Mouse (Mus musculus) embryonic facial prominence, embryonic 15.5 days (tissue): ENCODE measurements around the gene Gm11758. TPM values are rescaled to one million over a fixed set of nuclear protein-coding genes. Genes with fewer than 3 reads are reported as not detected.
"Not testable (repeated sequence)": the region's sequence is repeated elsewhere in the genome, so short reads cannot be mapped to it uniquely, and the experiment has no call there.

ENCODE experiments used
- ATAC-seq: fragments of 200-750 bp; cut with Nextera tagmentation; 2 replicates; pipeline ENCODE4 v1.8.0; 2017; ENCODE audit warnings: low read depth, moderate TSS enrichment; ENCODE audit not compliant: insufficient number of reproducible peaks, low FRiP score, low TSS enrichment
- H3K27ac ChIP-seq: fragments of 300-500 bp; sonication (generic); replicated peaks from 2 replicates; pipeline ENCODE4 v1.5.1; 2015; ENCODE audit warnings: mild to moderate bottlenecking, inconsistent platforms
- H3K27me3 ChIP-seq: fragments of 300-500 bp; sonication (generic); 2 replicates; pipeline ENCODE4 v1.6.1; 2015; ENCODE audit warnings: inconsistent platforms
- H3K36me3 ChIP-seq: fragments of 300-500 bp; sonication (generic); 2 replicates; pipeline ENCODE4 v1.6.1; 2015; ENCODE audit warnings: mild to moderate bottlenecking, inconsistent platforms
- H3K4me1 ChIP-seq: fragments of 300-500 bp; sonication (generic); 2 replicates; pipeline ENCODE4 v1.6.1; 2015; ENCODE audit warnings: inconsistent platforms
- H3K4me2 ChIP-seq: fragments of 300-500 bp; sonication (generic); replicated peaks from 2 replicates; pipeline ENCODE4 v1.6.1; 2015; ENCODE audit warnings: mild to moderate bottlenecking, inconsistent platforms
- H3K4me3 ChIP-seq: fragments of 300-500 bp; sonication (generic); replicated peaks from 2 replicates; pipeline ENCODE4 v1.5.1; 2015; ENCODE audit warnings: mild to moderate bottlenecking, inconsistent platforms
- H3K9ac ChIP-seq: fragments of 300-500 bp; sonication (generic); 2 replicates; pipeline ENCODE4 v1.6.1; 2015; ENCODE audit warnings: inconsistent platforms
- H3K9me3 ChIP-seq: fragments of 300-500 bp; sonication (generic); replicated peaks from 2 replicates; pipeline ENCODE4 v1.6.1; 2016; ENCODE audit warnings: inconsistent platforms
- WGBS: fragments of 180-500 bp; shearing (Covaris S2); methylation state at CpG from one replicate; pipeline ENCODE4 v1.1.7; 2015; 5-methylcytosine and 5-hydroxymethylcytosine counted together
- polyA plus RNA-seq: library from polyadenylated mRNA; unstranded; fragments of >200 nt; fragmentation: Nextera tagmentation; extraction: Ambion mirVana; gene quantifications from 2 replicates; pipeline ENCODE4 v1.2.1, GENCODE M21; 2015

Gene Gm11758
- not detected in 2 replicates for polyA plus RNA-seq

DNA sequence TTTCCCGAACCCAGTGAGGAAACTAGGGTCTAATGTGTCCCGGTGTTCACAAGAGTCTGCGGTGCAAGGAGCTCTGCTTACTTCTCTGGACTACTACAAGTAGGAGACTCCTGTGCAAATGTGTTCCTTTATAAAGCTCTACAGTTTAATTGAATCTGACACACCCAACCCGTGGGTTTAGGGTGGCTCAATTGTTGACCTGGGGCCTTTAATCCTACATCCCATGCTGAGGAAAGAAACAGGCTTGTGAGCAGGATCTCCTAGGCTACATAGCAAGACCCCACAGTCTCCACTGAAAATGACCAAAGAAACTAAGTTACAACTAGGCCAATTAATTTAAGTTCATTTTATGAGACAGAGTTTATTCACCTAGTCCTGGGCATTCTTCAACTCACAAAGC is at the start of gene Gm11758:
Gene Gm11758, minus strand, starts transcription at position 101 of the 400 bp plus-strand sequence.
- not testable (repeated sequence) for H3K9ac ChIP-seq, H3K27me3 ChIP-seq, H3K27ac ChIP-seq, ATAC-seq, H3K4me1 ChIP-seq, H3K9me3 ChIP-seq, H3K4me2 ChIP-seq, H3K4me3 ChIP-seq, H3K36me3 ChIP-seq
- WGBS, result no CpG with 5 or more reads among the region's 4 CpGs

DNA sequence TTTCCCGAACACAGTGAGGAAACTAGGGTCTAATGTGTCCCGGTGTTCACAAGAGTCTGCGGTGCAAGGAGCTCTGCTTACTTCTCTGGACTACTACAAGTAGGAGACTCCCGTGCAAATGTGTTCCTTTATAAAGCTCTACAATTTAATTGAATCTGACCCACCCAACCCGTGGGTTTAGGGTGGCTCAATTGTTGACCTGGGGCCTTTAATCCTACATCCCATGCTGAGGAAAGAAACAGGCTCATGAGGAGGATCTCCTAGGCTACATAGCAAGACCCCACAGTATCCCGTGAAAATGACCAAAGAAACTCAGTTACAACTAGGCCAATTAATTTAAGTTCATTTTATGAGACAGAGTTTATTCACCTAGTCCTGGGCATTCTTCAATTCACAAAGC is 44.6 kb upstream of the Gm11758 start, which contains the start of gene Gm11756:
Gene Gm11756, minus strand, starts transcription at position 101 of the 400 bp plus-strand sequence.
- 83% methylated on average over 6 of the region's 6 CpGs for WGBS
- H3K4me2 ChIP-seq, result not testable (repeated sequence)

DNA sequence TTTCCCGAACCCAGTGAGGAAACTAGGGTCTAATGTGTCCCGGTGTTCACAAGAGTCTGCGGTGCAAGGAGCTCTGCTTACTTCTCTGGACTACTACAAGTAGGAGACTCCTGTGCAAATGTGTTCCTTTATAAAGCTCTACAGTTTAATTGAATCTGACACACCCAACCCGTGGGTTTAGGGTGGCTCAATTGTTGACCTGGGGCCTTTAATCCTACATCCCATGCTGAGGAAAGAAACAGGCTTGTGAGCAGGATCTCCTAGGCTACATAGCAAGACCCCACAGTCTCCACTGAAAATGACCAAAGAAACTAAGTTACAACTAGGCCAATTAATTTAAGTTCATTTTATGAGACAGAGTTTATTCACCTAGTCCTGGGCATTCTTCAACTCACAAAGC is 29.8 kb upstream of the Gm11758 start, which contains the start of gene Gm13871:
Gene Gm13871, minus strand, starts transcription at position 101 of the 400 bp plus-strand sequence.
- ATAC-seq, H3K36me3 ChIP-seq, H3K27ac ChIP-seq, H3K4me2 ChIP-seq, H3K4me1 ChIP-seq, H3K4me3 ChIP-seq, H3K9ac ChIP-seq, H3K27me3 ChIP-seq, H3K9me3 ChIP-seq: not testable (repeated sequence)
- WGBS, result no CpG with 5 or more reads among the region's 4 CpGs

More for the DNA sequence above, 44.6 kb upstream of the Gm11758 start, which contains the start of gene Gm11756:
- not testable (repeated sequence) for ATAC-seq, H3K27ac ChIP-seq, H3K9me3 ChIP-seq, H3K4me3 ChIP-seq, H3K9ac ChIP-seq, H3K27me3 ChIP-seq, H3K36me3 ChIP-seq, H3K4me1 ChIP-seq

DNA sequence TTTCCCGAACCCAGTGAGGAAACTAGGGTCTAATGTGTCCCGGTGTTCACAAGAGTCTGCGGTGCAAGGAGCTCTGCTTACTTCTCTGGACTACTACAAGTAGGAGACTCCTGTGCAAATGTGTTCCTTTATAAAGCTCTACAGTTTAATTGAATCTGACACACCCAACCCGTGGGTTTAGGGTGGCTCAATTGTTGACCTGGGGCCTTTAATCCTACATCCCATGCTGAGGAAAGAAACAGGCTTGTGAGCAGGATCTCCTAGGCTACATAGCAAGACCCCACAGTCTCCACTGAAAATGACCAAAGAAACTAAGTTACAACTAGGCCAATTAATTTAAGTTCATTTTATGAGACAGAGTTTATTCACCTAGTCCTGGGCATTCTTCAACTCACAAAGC is 14.9 kb upstream of the Gm11758 start, which contains the start of gene Gm11757:
Gene Gm11757, minus strand, starts transcription at position 101 of the 400 bp plus-strand sequence.
- H3K36me3 ChIP-seq, H3K4me3 ChIP-seq, H3K9me3 ChIP-seq, H3K4me2 ChIP-seq, H3K9ac ChIP-seq, H3K4me1 ChIP-seq, ATAC-seq, H3K27me3 ChIP-seq, H3K27ac ChIP-seq: not testable (repeated sequence)
- WGBS, result no CpG with 5 or more reads among the region's 4 CpGs

DNA sequence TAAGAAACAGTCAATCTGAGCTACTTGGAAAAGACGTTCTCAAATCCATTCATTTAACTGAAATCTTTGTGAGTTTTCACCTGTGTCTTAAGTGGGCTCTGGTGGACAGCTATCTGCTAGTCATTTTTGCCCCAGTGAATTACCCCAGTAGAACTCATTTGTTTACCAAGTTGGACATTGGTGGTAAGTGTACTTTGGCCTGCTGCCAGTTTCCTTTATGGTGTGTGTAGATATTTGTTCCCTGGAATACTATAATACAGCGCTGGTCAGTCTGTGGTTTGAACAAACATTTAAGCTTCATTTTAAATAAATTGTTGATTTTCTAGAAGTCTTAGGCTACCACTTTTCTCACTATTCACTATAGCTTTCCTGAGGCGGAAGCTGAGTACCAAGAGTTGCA is 49.5 kb downstream of the Gm11758 start:
- Histone ChIP-seq H3K4me2 (no peak overlapping the region), H3K36me3 (no peaks in the 10 kb centered on the region), H3K4me3 (no peak overlapping the region), H3K27ac (no peak overlapping the region), H3K27me3 (no peaks in the 10 kb centered on the region), H3K9ac (no peak overlapping the region), H3K4me1 (no peaks in the 10 kb centered on the region), H3K9me3 (no peaks in the 10 kb centered on the region)
- WGBS, result 79% methylated on average over 3 of the region's 3 CpGs
- no peak for ATAC-seq

Other genes starting within 250 kb of the Gm11758 start
- gene Gm11236, start 238.1 kb downstream of the Gm11758 start, polyA plus RNA-seq, result not detected in 2 replicates
- gene Gm11239, start 207.9 kb downstream of the Gm11758 start, polyA plus RNA-seq, result not detected in 2 replicates
- not detected in 2 replicates for gene Gm428, start 192.8 kb downstream of the Gm11758 start, polyA plus RNA-seq
- gene Rasef, start 85.3 kb downstream of the Gm11758 start, polyA plus RNA-seq, result 1.3 and 2.0 TPM in 2 replicates
- not detected in 2 replicates for gene Gm11757, start 14.8 kb upstream of the Gm11758 start, polyA plus RNA-seq
- gene Gm13871, start 29.7 kb upstream of the Gm11758 start, polyA plus RNA-seq, result not detected in 2 replicates
- 0.41 and 0.50 TPM in 2 replicates for gene Gm11756, start 44.5 kb upstream of the Gm11758 start, polyA plus RNA-seq
- 5.7 and 11.3 TPM in 2 replicates for gene 2310002L09Rik, start 74.6 kb upstream of the Gm11758 start, polyA plus RNA-seq
- 4.4 and 5.1 TPM in 2 replicates for gene Frmd3, start 137.2 kb upstream of the Gm11758 start, polyA plus RNA-seq